Mouse (Mus musculus): ENCODE measurements around the gene Fmo5.

- TF ChIP-seq CTCF (IDR thresholded peaks at IDR 0.05; ENCODE audit: extremely low read depth, insufficient read depth, insufficient read length, insufficient replicate concordance): no peak
- no peak for TF ChIP-seq POLR2A (IDR thresholded peaks at IDR 0.05; ENCODE audit: low read depth, low read length)
These were observed 62.9 kb downstream of the Fmo5 start for GRCm38 (mm10) chr3:97691443-97692017.

All from spleen, adult 2 months (tissue).